Mouse (Mus musculus) hindbrain, postnatal 0 days (tissue): ENCODE results near the gene Tmem259. TPM values are rescaled to one million over a fixed set of nuclear protein-coding genes. Genes with fewer than 3 reads are reported as not detected.
A peak's percentile ranks its signal among the peaks of the same experiment; 100 is the strongest.

Source experiments
- ATAC-seq: fragments of 200-750 bp; cut with Nextera tagmentation; 2 replicates; pipeline ENCODE4 v1.8.0; 2017; ENCODE audit warnings: mild to moderate bottlenecking, moderate TSS enrichment, moderate library complexity
- DNase-seq: peaks from one replicate; pipeline ENCODE4 v3.0.0-alpha.2; 2015; ENCODE audit warnings: low spot score
- H3K27ac ChIP-seq: fragments of 300-500 bp; sonication (generic); 2 replicates; pipeline ENCODE4 v1.5.1; 2014; ENCODE audit warnings: mild to moderate bottlenecking
- H3K27me3 ChIP-seq: fragments of 300-500 bp; sonication (generic); 2 replicates; pipeline ENCODE4 v1.6.1; 2014; ENCODE audit warnings: low read length, mixed read lengths; ENCODE audit not compliant: insufficient read depth
- H3K36me3 ChIP-seq: fragments of 300-500 bp; sonication (generic); 2 replicates; pipeline ENCODE4 v1.6.1; 2014; ENCODE audit warnings: low read length, mixed read lengths; ENCODE audit not compliant: insufficient read depth
- H3K4me1 ChIP-seq: fragments of 300-500 bp; sonication (generic); 2 replicates; pipeline ENCODE4 v1.6.1; 2014; ENCODE audit warnings: antibody characterized with exemption, low read length, mixed read lengths; ENCODE audit not compliant: insufficient read depth
- H3K4me2 ChIP-seq: fragments of 300-500 bp; sonication (generic); 2 replicates; pipeline ENCODE4 v1.6.1; 2014; ENCODE audit warnings: low read depth, mild to moderate bottlenecking, low read length, moderate library complexity, mixed read lengths
- H3K4me3 ChIP-seq: fragments of 300-500 bp; sonication (generic); 2 replicates; pipeline ENCODE4 v1.5.1; 2014; ENCODE audit warnings: low read length
- H3K9ac ChIP-seq: fragments of 300-500 bp; sonication (generic); replicated peaks from 2 replicates; pipeline ENCODE4 v1.6.1; 2014; ENCODE audit warnings: mild to moderate bottlenecking, low read length, moderate library complexity, mixed read lengths
- H3K9me3 ChIP-seq: fragments of 300-500 bp; sonication (generic); 2 replicates; pipeline ENCODE4 v1.6.1; 2016; ENCODE audit warnings: low read length, mixed read lengths
- CTCF ChIP-seq: IDR thresholded peaks from 2 replicates; pipeline ENCODE4 v1.5.1; 2016; ENCODE audit warnings: antibody characterized with exemption, control low read depth, low read depth
- WGBS: fragments of 180-500 bp; shearing (Covaris S2); extraction: QIAGEN DNeasy Blood & Tissue Kit; methylation state at CpG from one replicate; pipeline ENCODE4 v1.1.7; 2014; 5-methylcytosine and 5-hydroxymethylcytosine counted together
- polyA plus RNA-seq: library from polyadenylated mRNA; unstranded; fragments of >200 nt; fragmentation: Nextera tagmentation; extraction: Ambion mirVana; gene quantifications from 2 replicates; pipeline ENCODE4 v1.2.1, GENCODE M21; 2015
- total RNA-seq: library from RNA; depleted of rRNA; stranded (reverse); fragments of >200 nt; gene quantifications from 2 replicates; pipeline ENCODE4 v1.2.3, GENCODE M21; 2014

Tmem259 gene
- total and polyA plus RNA-seq, 2 experiments from 2014 or later: 25.6 to 179 TPM

DNA sequence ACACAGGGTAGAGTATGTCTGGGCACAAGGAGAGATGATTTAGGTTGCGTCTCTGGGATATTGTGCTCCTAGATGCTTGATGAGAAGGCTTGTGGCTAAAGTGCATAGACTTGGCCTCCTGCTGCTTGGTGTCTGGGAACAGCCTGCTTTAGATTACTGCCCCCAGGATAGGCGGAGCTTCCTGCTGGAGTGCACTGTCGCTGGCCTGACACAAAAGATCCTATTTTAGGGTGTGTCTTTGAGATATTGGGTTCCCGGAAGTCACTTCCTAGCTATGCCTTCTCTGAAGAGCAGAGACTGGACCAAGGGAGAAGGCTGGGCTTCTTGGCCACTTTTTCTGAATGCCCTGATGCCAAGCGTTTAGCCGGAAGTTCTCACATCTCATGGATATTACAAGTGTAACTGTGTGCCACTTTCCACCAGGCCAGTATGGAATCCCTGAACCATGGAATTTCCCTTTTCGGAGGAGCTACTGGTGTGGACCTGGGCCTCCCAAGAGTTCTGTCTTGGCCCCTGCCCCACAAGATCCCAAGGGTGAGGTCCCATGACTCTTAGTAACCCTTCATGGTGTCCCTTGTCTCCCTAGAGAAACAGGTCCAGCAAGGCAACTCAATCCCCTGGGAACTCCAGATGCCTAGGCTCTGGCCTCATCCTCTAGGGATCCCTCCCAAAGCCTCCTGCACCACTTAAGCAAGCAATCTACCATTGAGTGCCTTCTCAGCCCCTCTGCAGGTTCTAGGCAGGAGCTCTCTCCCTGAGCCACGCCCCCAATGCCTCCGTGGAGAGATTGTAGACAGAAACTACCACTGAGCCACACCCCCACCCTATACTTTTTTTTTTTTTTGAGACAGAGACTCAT, 19.5 kb upstream of the Tmem259 start:
- 0 out of 2 replicates have a peak, but pooled peaks cover 5% of the 10 kb centered on the region for H3K27me3 ChIP-seq
- ATAC-seq (no peak), DNase-seq (no peak)
- no peak for TF ChIP-seq CTCF
- no peak overlapping the region for H3K9ac ChIP-seq
- no peaks in the 10 kb centered on the region for H3K36me3 ChIP-seq
- H3K4me3 ChIP-seq: no peak overlapping the region
- 0 out of 2 replicates have a peak, but pooled peaks cover 7% of the 10 kb centered on the region for H3K4me1 ChIP-seq
- WGBS: 64% methylated on average over 9 of the region's 9 CpGs
- H3K4me2 ChIP-seq: no peak overlapping the region
- no peak overlapping the region for H3K27ac ChIP-seq
- H3K9me3 ChIP-seq: no peaks in the 10 kb centered on the region

DNA sequence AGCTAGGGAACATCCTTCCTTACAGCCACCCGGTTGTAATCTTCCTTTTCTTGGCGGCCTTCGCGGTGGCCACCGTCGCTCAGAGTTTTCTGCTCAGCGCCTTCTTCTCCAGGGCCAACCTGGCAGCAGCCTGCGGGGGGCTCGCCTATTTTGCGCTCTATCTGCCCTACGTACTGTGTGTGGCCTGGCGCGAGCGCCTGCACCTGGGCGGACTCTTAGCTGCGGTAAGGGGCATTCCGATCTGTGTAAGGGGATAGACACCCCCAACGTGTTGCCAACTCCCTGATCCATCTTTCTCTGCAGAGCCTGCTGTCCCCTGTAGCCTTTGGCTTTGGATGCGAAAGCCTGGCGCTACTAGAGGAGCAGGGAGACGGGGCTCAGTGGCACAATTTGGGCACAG, 18.7 kb upstream of the Tmem259 start:
- WGBS: 22% methylated on average over 21 of the region's 21 CpGs
- Histone ChIP-seq H3K4me3 (no peak overlapping the region), H3K27me3 (0 out of 2 replicates have a peak, but pooled peaks cover 5% of the 10 kb centered on the region), H3K9ac (no peak overlapping the region), H3K36me3 (no peaks in the 10 kb centered on the region), H3K9me3 (no peaks in the 10 kb centered on the region), H3K4me2 (no peak overlapping the region), H3K4me1 (peaks cover 9% of the 10 kb centered on the region; the same call in 1 of the 2 replicates), H3K27ac (no peak overlapping the region)
- TF ChIP-seq CTCF: no peak
- no peak for ATAC-seq
- no peak for DNase-seq

DNA sequence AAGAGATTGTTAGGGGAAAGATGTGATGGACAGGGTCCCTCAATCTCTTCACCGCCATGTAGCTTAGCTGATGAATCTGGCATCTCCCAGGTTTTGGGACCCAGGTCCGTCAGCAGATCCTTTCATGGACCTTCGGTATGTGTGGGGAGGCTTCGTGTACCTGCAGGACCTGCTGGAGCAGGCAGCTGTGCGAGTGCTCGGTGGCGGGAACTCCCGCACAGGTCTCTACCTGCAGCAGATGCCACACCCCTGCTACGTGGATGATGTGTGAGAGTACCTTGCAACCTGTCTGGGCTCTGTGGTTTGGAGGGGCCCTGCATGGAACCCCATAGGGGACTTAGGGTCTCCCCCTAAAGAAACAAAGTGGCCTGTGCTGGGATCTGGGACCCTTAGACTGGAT, 17.8 kb upstream of the Tmem259 start:
- ATAC-seq: no peak
- WGBS: 85% methylated on average over 9 of the region's 9 CpGs
- no peak overlapping the region for H3K9ac ChIP-seq
- H3K4me1 ChIP-seq: peaks cover 13% of the 10 kb centered on the region; the same call in 1 of the 2 replicates
- H3K4me3 ChIP-seq: no peak overlapping the region
- no peak for DNase-seq
- no peaks in the 10 kb centered on the region for H3K36me3 ChIP-seq
- no peak overlapping the region for H3K4me2 ChIP-seq
- H3K27me3 ChIP-seq: 0 out of 2 replicates have a peak, but pooled peaks cover 5% of the 10 kb centered on the region
- no peak for TF ChIP-seq CTCF
- no peak overlapping the region for H3K27ac ChIP-seq
- no peaks in the 10 kb centered on the region for H3K9me3 ChIP-seq

DNA sequence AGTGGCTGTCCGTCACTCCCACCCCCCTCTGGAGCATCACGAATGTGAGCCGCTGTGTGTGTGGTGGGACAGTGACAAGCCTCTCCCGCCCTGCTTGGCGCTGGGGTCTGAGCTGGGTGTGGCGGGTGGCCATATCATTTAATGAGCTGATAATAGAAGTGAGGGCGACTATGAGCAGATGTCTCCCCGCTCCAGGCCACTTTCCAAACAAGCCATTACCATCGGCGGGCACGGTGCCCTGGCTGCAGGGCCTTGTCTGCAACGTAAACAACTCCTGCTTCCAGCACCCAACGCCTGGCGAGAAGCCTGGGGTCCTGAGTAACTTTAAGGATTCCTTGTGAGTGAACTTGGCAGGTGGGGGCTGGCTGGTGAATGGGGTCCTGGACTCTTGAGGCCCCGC, 13.7 kb upstream of the Tmem259 start:
- no peaks in the 10 kb centered on the region for H3K9me3 ChIP-seq
- peak overlapping the region; percentile 46 for H3K4me3 ChIP-seq
- ATAC-seq: no peak
- H3K36me3 ChIP-seq: no peaks in the 10 kb centered on the region
- 0 out of 2 replicates have a peak, but pooled peaks cover 5% of the 10 kb centered on the region for H3K27me3 ChIP-seq
- 0 out of 2 replicates have a peak overlapping the region, but pooled peaks have one; percentile 28 for H3K9ac ChIP-seq
- WGBS: 6% methylated on average over 15 of the region's 15 CpGs
- H3K27ac ChIP-seq: 0 out of 2 replicates have a peak overlapping the region, but pooled peaks have one; percentile 41
- peak overlapping the region; percentile 79 for H3K4me2 ChIP-seq
- TF ChIP-seq CTCF: no peak
- DNase-seq: peak; percentile 61
- H3K4me1 ChIP-seq: peaks cover 9% of the 10 kb centered on the region; the same call in 1 of the 2 replicates

DNA sequence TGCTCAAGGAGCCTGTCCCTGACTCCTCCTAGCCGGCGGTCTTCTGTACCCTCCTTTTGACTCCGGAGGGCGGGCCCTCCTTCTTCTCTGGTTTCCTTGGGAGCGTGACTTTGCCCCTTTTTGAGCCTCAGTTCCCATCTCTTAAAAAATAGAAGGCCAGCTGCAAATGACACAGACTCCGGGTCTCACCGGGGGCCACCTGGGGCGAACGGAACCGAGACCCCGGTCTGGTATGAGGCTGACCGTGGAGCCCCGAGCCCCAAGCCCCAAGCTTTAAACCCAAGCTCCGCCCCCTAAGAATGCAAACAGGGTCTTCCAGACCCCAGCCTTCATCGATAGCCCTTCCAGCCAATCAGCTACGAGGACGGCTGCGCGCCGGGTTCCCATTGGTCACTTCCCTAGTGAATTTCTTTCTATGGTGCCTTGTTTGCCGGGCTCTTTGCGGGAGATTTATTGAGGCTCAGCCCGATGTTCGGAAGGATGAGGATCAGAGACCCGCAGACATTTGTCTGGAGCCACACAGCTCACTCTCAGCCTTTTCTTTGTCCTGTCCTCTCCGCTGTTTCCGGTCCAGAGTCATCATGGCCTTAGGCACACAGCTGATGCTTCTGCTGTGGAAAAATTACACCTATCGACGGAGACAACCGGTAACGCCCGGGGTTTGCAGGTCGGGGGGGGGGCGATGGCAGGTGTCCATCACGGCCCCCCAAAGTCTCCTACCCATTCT, 13.1 kb upstream of the Tmem259 start:
- H3K9ac ChIP-seq: 0 out of 2 replicates have a peak overlapping the region, but pooled peaks have one; percentile 28

DNA sequence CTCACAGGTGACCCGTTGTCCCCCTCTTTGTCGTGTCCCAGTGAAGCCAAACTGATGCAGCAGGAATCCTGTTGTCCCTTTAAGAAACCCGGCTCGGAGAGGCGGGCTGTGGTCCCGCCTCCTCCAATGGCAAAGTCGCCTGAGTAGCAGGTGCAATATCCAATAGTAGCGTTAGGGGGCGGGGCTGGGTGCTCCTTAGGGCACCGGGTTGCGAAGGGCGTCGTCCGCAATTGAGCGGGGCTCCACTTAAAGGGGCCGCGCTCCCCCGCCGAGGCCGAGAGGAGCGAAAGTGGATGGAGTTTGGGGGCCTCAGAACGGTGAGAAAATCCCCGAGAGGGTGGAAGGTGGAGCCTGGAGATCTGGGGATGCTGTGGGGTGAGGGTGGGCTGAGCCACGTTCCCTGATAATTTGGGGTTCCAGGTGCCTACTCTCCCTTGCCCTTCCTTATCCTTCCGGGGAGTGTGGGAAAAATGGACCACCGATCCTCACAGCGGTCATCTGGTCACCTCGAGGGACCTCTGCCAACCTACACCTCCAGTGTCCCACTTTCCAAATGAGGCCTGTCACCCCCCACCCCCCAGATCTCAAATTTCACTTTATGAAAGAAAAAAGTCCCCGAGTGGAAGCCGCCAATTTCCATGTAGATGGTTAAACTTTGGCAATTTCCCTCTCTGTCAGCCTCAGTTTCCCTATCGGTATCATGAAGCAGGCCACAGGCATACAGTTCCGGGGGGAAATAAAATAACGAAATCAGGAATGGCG, 12.3 kb upstream of the Tmem259 start, which contains the start of gene Abca7:
Gene Abca7 (plus strand): TSS at position 223 of the 762 bp plus-strand sequence.
- Histone ChIP-seq H3K36me3 (no peaks in the 10 kb centered on the region), H3K9me3 (no peaks in the 10 kb centered on the region), H3K4me1 (peaks cover 6% of the 10 kb centered on the region; the same call in 1 of the 2 replicates), H3K9ac (peak within 1 kb of the TSS; percentile 38; the same call in 1 of the 2 replicates), H3K4me3 (peak within 1 kb of the TSS; percentile 46), H3K27ac (peak within 1 kb of the TSS; percentile 41), H3K27me3 (no peaks in the 10 kb centered on the region), H3K4me2 (peak within 1 kb of the TSS; percentile 79)
- WGBS: under 1% methylated on average over 34 of the region's 34 CpGs
- peak; percentile 92 for ATAC-seq
- peak; percentile 99 for DNase-seq
- peak; percentile 23 for TF ChIP-seq CTCF

More for the DNA sequence above, 13.1 kb upstream of the Tmem259 start:
- Histone ChIP-seq H3K9me3 (no peaks in the 10 kb centered on the region), H3K27ac (peak overlapping the region; percentile 41; the same call in 1 of the 2 replicates), H3K4me2 (peak overlapping the region; percentile 79), H3K4me3 (peak overlapping the region; percentile 46), H3K4me1 (peaks cover 6% of the 10 kb centered on the region; the same call in 1 of the 2 replicates), H3K36me3 (no peaks in the 10 kb centered on the region), H3K27me3 (0 out of 2 replicates have a peak, but pooled peaks cover 5% of the 10 kb centered on the region)
- DNase-seq (peak; percentile 90), ATAC-seq (peak; percentile 80)
- WGBS: under 1% methylated on average over 35 of the region's 35 CpGs
- TF ChIP-seq CTCF: no peak
